ENCODE assay signal across 18 mouse cellular contexts in genomic region chr17:74449776-74450175, GRCm38 (mm10).
"Had no signal": no experiment of that assay in that cellular context is flagged by ENCODE, and none has a peak within 500 bp of the region (broad histone marks: within the 10 kb centered on the region; RNA-seq: fewer than 3 reads in every experiment).

No protein-coding gene starts in this region.

- H3K36me3 ChIP-seq: lung, embryonic 15.5 days; midbrain, embryonic 13.5 days; midbrain, embryonic 15.5 days; neural tube, embryonic 12.5 days had no signal

- H3K27ac ChIP-seq: lung, embryonic 15.5 days; macrophage; midbrain, embryonic 13.5 days; midbrain, embryonic 15.5 days; neural tube, embryonic 12.5 days had no signal

- ATAC-seq: liver, postnatal 0 days; lung, postnatal 0 days; midbrain, embryonic 13.5 days; midbrain, embryonic 15.5 days had no signal

- H3K4me3 ChIP-seq: lung, embryonic 15.5 days; megakaryocyte, embryonic 14.5 days; midbrain, embryonic 13.5 days; midbrain, embryonic 15.5 days; neural tube, embryonic 12.5 days had no signal

- H3K9me3 ChIP-seq: lung, embryonic 15.5 days; megakaryocyte, embryonic 14.5 days; midbrain, embryonic 13.5 days; midbrain, embryonic 15.5 days; neural tube, embryonic 12.5 days had no signal

- H3K4me1 ChIP-seq: lung, embryonic 15.5 days; megakaryocyte, embryonic 14.5 days; midbrain, embryonic 13.5 days; midbrain, embryonic 15.5 days; neural tube, embryonic 12.5 days had no signal

- H3K27me3 ChIP-seq: lung, embryonic 15.5 days; midbrain, embryonic 13.5 days; midbrain, embryonic 15.5 days; neural tube, embryonic 12.5 days had no signal

- DNase-seq: liver, postnatal 0 days; lung, adult 2 months; lung, postnatal 14 days; lung, postnatal 36 days; right cerebral cortex, postnatal 25 days; right cerebral cortex, postnatal 4 days; spleen, adult 18-20 months; thymus, adult 18-20 months; thymus, postnatal 14 days; thymus, postnatal 36 days had no signal

- H3K4me2 ChIP-seq: lung, embryonic 15.5 days; midbrain, embryonic 11.5 days; midbrain, embryonic 13.5 days; midbrain, embryonic 15.5 days; neural tube, embryonic 12.5 days had no signal

- H3K9ac ChIP-seq: liver, postnatal 0 days; lung, embryonic 15.5 days; midbrain, embryonic 13.5 days; midbrain, embryonic 15.5 days; neural tube, embryonic 12.5 days had no signal
